ENCODE assay signal across 8 mouse cellular contexts in the genomic region with DNA sequence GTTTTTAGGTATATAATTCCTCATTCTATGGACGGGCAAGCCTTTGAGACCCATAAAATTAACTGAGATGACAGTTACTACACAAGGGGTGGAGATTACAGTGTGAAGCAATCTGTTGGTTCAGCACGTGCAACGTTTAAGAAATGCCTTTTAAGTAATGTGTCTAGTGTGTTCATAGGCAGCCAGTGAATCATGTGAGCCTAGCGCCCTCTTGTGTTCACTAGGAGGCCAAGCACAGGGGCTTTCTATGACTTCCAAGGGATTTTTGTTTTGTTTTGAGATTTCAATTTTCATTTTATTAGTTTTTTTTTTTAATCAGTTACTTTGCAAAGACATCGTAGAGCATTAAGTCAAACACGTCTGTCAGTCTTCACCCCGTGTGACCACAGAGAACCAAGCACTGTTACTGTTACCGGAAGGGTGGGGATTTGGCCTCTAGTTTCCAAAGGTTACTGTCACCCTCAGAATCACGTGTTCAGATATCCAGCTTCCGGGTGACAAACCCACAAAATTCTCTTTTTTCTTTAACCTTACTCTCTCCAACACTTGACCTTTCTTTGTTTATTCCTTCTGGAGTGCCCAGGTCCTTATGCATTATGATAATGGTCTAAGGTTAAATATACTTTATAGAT. TPM values are rescaled to one million over a fixed set of nuclear protein-coding genes. Genes with fewer than 3 reads are reported as not detected.
DNase-seq lines count a peak whose midpoint lies in the region; ATAC-seq and TF ChIP-seq lines count a peak whose summit lies in the region.

No protein-coding gene starts in this region.

- WGBS in forebrain, embryonic 15.5 days = 29% methylated on average over 10 of the region's 10 CpGs
- 25% methylated on average over 10 of the region's 10 CpGs for whole genome bisulfite sequencing in intestine, embryonic 15.5 days
- 5% methylated on average over 10 of the region's 10 CpGs for WGBS in small intestine, adult 2 months

- no peaks in the 10 kb centered on the region for H3K9me3 ChIP-seq in forebrain, embryonic 15.5 days
- no peaks in the 10 kb centered on the region for H3K9me3 ChIP-seq in intestine, embryonic 15.5 days

- no peaks in the 10 kb centered on the region for H3K36me3 ChIP-seq in testis, adult 2 months (ENCODE audit: control insufficient read depth, insufficient read depth, low read length)
- H3K36me3 ChIP-seq in forebrain, embryonic 15.5 days = no peaks in the 10 kb centered on the region
- H3K36me3 ChIP-seq in intestine, embryonic 15.5 days = no peaks in the 10 kb centered on the region
- no peaks in the 10 kb centered on the region for H3K36me3 ChIP-seq in small intestine, adult 2 months (ENCODE audit: control insufficient read depth, insufficient read depth, low read length)

- H3K4me3 ChIP-seq in testis, adult 2 months (ENCODE audit: control insufficient read depth, low read depth, low read length) = no peak overlapping the region
- no peak overlapping the region for H3K4me3 ChIP-seq in forebrain, embryonic 15.5 days
- H3K4me3 ChIP-seq in intestine, embryonic 15.5 days (replicated peaks) = no peak overlapping the region
- no peak overlapping the region for H3K4me3 ChIP-seq in small intestine, adult 2 months (ENCODE audit: low read depth, low read length)

- H3K9ac ChIP-seq in forebrain, embryonic 15.5 days (replicated peaks) = no peak overlapping the region
- no peak overlapping the region for H3K9ac ChIP-seq in intestine, embryonic 15.5 days

- H3K4me2 ChIP-seq in forebrain, embryonic 15.5 days (replicated peaks) = no peak overlapping the region
- H3K4me2 ChIP-seq in intestine, embryonic 15.5 days (replicated peaks) = peak overlapping the region; percentile 11; the same call in 1 of the 2 replicates

- peak; percentile 20; the same call in 1 of the 2 replicates for TF ChIP-seq CTCF in testis, adult 2 months (IDR thresholded peaks at IDR 0.05; ENCODE audit: control insufficient read depth, insufficient read depth, insufficient replicate concordance, low read depth, low read length)
- TF ChIP-seq CTCF in small intestine, adult 2 months (IDR thresholded peaks at IDR 0.05; ENCODE audit: extremely low read depth, insufficient read length, insufficient replicate concordance, low read depth, low read length) = peak; percentile 67; the same call in 1 of the 2 replicates

- TF ChIP-seq POLR2A in testis, adult 2 months (IDR thresholded peaks at IDR 0.05; ENCODE audit: control insufficient read depth, low read depth, low read length) = no peak
- TF ChIP-seq POLR2A in small intestine, adult 2 months (IDR thresholded peaks at IDR 0.05; ENCODE audit: low read depth, low read length) = no peak

- peak; percentile 15 for DNase-seq in adrenal gland, adult 8-10 months
- DNase-seq in adrenal gland, postnatal 4 days (ENCODE audit: low spot score in 2 of 2) = no peak
- no peak for DNase-seq in testis, postnatal 14 days (ENCODE audit: low spot score)
- DNase-seq in lung, postnatal 36 days = peak; percentile 71

- no peak overlapping the region for H3K27ac ChIP-seq in testis, adult 2 months (ENCODE audit: control insufficient read depth, insufficient read depth, low read depth, low read length)
- H3K27ac ChIP-seq in forebrain, embryonic 15.5 days (replicated peaks) = no peak overlapping the region
- H3K27ac ChIP-seq in intestine, embryonic 15.5 days = no peak overlapping the region
- H3K27ac ChIP-seq in small intestine, adult 2 months (ENCODE audit: insufficient read depth, low read depth, low read length) = no peak overlapping the region

- peak; percentile 81 for ATAC-seq in forebrain, embryonic 15.5 days (replicated peaks)
- peak; percentile 71 for ATAC-seq in intestine, embryonic 15.5 days

- H3K27me3 ChIP-seq in testis, adult 2 months (ENCODE audit: control insufficient read depth, insufficient read depth, low read length) = no peaks in the 10 kb centered on the region
- no peaks in the 10 kb centered on the region for H3K27me3 ChIP-seq in forebrain, embryonic 15.5 days
- H3K27me3 ChIP-seq in intestine, embryonic 15.5 days (replicated peaks) = no peaks in the 10 kb centered on the region
- H3K27me3 ChIP-seq in small intestine, adult 2 months (ENCODE audit: control insufficient read depth, insufficient read depth, low read length) = no peaks in the 10 kb centered on the region

- no peaks in the 10 kb centered on the region for H3K4me1 ChIP-seq in testis, adult 2 months (ENCODE audit: control insufficient read depth, insufficient read depth, low read length)
- 0 out of 2 replicates have a peak, but pooled peaks cover 3% of the 10 kb centered on the region for H3K4me1 ChIP-seq in forebrain, embryonic 15.5 days
- H3K4me1 ChIP-seq in intestine, embryonic 15.5 days (replicated peaks) = 0 out of 2 replicates have a peak, but pooled peaks cover 3% of the 10 kb centered on the region
- H3K4me1 ChIP-seq in small intestine, adult 2 months (ENCODE audit: control insufficient read depth, insufficient read depth, insufficient read length, low read length) = peaks cover 7% of the 10 kb centered on the region

RNA-seq across cellular contexts. Expression of a gene that starts 20.8 kb away (rescaled TPM):
- 10 to 100 TPM; 19.3 to 32.5 (median 28.6) TPM for total RNA-seq in adrenal gland, adult 8-10 months (2022)
- 10 to 100 TPM; 41.3 to 49.1 TPM for total RNA-seq in adrenal gland, postnatal 4 days (2021)
- 2.1 and 3.7 TPM in 2 replicates for polyA plus RNA-seq in testis, adult 2 months (2012; rRNA removed)
- polyA plus RNA-seq in forebrain, embryonic 15.5 days (2015; fragmentation: Nextera tagmentation; extraction: Ambion mirVana) = 64.2 and 64.4 TPM in 2 replicates
- polyA plus RNA-seq in intestine, embryonic 15.5 days (2015; fragmentation: Nextera tagmentation; extraction: Ambion mirVana) = 88.6 and 94.9 TPM in 2 replicates
- 0.42 and 1.0 TPM in 2 replicates for polyA plus RNA-seq in small intestine, adult 2 months (2012; rRNA removed)

RNA-seq across cellular contexts. Expression of a gene that starts 50.9 kb away (rescaled TPM):
- under 1 TPM; 0.15 to 0.23 (median 0.20) TPM for total RNA-seq in adrenal gland, adult 8-10 months (2022)
- under 1 TPM; 0.76 to 0.82 TPM for total RNA-seq in adrenal gland, postnatal 4 days (2021)
- polyA plus RNA-seq in testis, adult 2 months (2012; rRNA removed) = 203 and 232 TPM in 2 replicates
- 0.95 and 1.3 TPM in 2 replicates for polyA plus RNA-seq in forebrain, embryonic 15.5 days (2015; fragmentation: Nextera tagmentation; extraction: Ambion mirVana)
- polyA plus RNA-seq in intestine, embryonic 15.5 days (2015; fragmentation: Nextera tagmentation; extraction: Ambion mirVana) = 0.72 and 0.77 TPM in 2 replicates
- polyA plus RNA-seq in small intestine, adult 2 months (2012; rRNA removed) = 0.04 TPM in 1 of 2 replicates, not detected in the other

Comparison
In these comparisons a context has a peak if more than half of its experiments do, and no peak if none do; other contexts are left out.
1. DNase-seq: peak in adrenal gland, adult 8-10 months (single experiment) and lung, postnatal 36 days (single experiment); none in adrenal gland, postnatal 4 days (0 of 2) and testis, postnatal 14 days (single experiment).
2. RNA of a gene that starts 20.8 kb away (polyA plus RNA-seq): 88.6 to 94.9 TPM in intestine, embryonic 15.5 days and 64.2 to 64.4 TPM in forebrain, embryonic 15.5 days; 2.1 to 3.7 TPM in testis, adult 2 months and 0.42 to 1.0 TPM in small intestine, adult 2 months; every median in the first group is over 10 times any median in the second.
3. RNA of a gene that starts 50.9 kb away (polyA plus RNA-seq): 203 to 232 TPM in testis, adult 2 months; 0.95 to 1.3 TPM in forebrain, embryonic 15.5 days, 0.72 to 0.77 TPM in intestine, embryonic 15.5 days and 0.04 TPM in small intestine, adult 2 months; every median in the first group is over 10 times any median in the second.